Mouse (Mus musculus): ENCODE data around the gene Ralgps1.

GRCm38 (mm10) chr2:33349581-33349980 lies 21.7 kb downstream of the Ralgps1 start:
- TF ChIP-seq CTCF (IDR thresholded peaks at IDR 0.05) = no peak
- no peak for TF ChIP-seq EP300 (IDR thresholded peaks at IDR 0.05)
